Mouse (Mus musculus): ENCODE data around the gene Pde5a.

DNA sequence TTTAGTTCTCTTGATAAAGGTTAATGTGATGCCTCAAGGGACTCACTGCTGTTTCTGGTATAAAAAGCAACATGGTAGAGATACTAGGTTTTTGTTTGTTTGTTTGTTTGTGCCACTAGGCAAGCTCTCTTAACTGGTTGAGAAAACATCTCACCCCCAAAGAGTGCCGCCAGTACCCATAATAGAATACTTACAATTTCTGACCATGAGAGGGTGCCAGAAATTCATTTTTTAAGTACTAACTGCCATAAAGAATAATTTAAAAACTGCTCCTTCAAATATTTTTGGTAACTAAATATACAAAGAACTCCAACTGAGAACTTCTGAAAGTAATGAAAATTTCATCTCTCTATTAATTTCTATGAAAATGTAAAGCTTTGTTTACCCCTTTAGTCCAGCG, 131.1 kb downstream of the Pde5a start:
- TF ChIP-seq GATA1 (IDR thresholded peaks at IDR 0.05; ENCODE audit: borderline replicate concordance, low read length) = no peak
- TF ChIP-seq CTCF (IDR thresholded peaks at IDR 0.05; ENCODE audit: low read depth, low read length) = no peak
- no peak for TF ChIP-seq POLR2AphosphoS5 (IDR thresholded peaks at IDR 0.05; ENCODE audit: insufficient replicate concordance, low read depth, low read length)
